Mouse (Mus musculus): ENCODE data around the gene Adam11.

Adam11 gene

GRCm38 (mm10) chr11:102753591-102754324, 7.5 kb upstream of the Adam11 start:
- DNase-seq: peak in 1 of 2 experiments; percentile 29

GRCm38 (mm10) chr11:102754416-102754815, 6.8 kb upstream of the Adam11 start:
- no peak for DNase-seq

GRCm38 (mm10) chr11:102755391-102755790, 5.8 kb upstream of the Adam11 start:
- DNase-seq: no peak

GRCm38 (mm10) chr11:102758977-102759376, 2.3 kb upstream of the Adam11 start:
- peak; percentile 41 to 62 for DNase-seq

GRCm38 (mm10) chr11:102760805-102761308, 382 bp upstream of the Adam11 start:
- peak in 1 of 2 experiments; percentile 60 for DNase-seq

- peak in 1 of 2 experiments; percentile 70 for DNase-seq
These were observed 1.0 kb downstream of the Adam11 start for GRCm38 (mm10) chr11:102762248-102762647.

- DNase-seq: peak; percentile 62 to 65
These were observed 1.9 kb downstream of the Adam11 start for GRCm38 (mm10) chr11:102763009-102763767.

GRCm38 (mm10) chr11:102765416-102765815, 4.2 kb downstream of the Adam11 start:
- peak; percentile 39 to 54 for DNase-seq

- DNase-seq: peak; percentile 62 to 67
These were observed 5.9 kb downstream of the Adam11 start for GRCm38 (mm10) chr11:102767055-102767670.

GRCm38 (mm10) chr11:102769141-102769540, 7.9 kb downstream of the Adam11 start:
- DNase-seq: peak in 1 of 2 experiments; percentile 40

GRCm38 (mm10) chr11:102769993-102770661, 8.9 kb downstream of the Adam11 start:
- DNase-seq: peak; percentile 51 to 52

- DNase-seq: peak in 1 of 2 experiments; percentile 58
These were observed 9.6 kb downstream of the Adam11 start for GRCm38 (mm10) chr11:102770662-102771435.

- peak; percentile 40 to 49 for DNase-seq
These were observed 10.9 kb downstream of the Adam11 start for GRCm38 (mm10) chr11:102771916-102772714.

GRCm38 (mm10) chr11:102772771-102773700, 11.8 kb downstream of the Adam11 start:
- DNase-seq: peak; percentile 63

GRCm38 (mm10) chr11:102773713-102774611, 12.7 kb downstream of the Adam11 start:
- DNase-seq: peak; percentile 96 to 97

GRCm38 (mm10) chr11:102774621-102775141, 13.4 kb downstream of the Adam11 start:
- peak; percentile 89 to 93 for DNase-seq

- DNase-seq: peak; percentile 66 to 77
These were observed 16.4 kb downstream of the Adam11 start for GRCm38 (mm10) chr11:102777598-102777997.

GRCm38 (mm10) chr11:102778165-102778564, 16.9 kb downstream of the Adam11 start:
- peak; percentile 31 to 47 for DNase-seq
